Mouse (Mus musculus): ENCODE data around the gene Mmgt2. TPM values are rescaled to one million over a fixed set of nuclear protein-coding genes. Genes with fewer than 3 reads are reported as not detected.

Gene Mmgt2
- 22.6 and 37.0 TPM in 2 replicates for total RNA-seq (2014; rRNA removed)
- polyA plus RNA-seq (2015; fragmentation: Nextera tagmentation; extraction: Ambion mirVana), result 22.4 and 23.3 TPM in 2 replicates

GRCm38 (mm10) chr11:62648591-62649391 lies at the start of gene Mmgt2:
Gene Mmgt2 (plus strand): TSS chr11:62648664.
- ATAC-seq (peak; percentile 91), DNase-seq (peak; percentile 90)
- Histone ChIP-seq H3K36me3 (ENCODE audit: insufficient read depth) (no peaks in the 10 kb centered on the region), H3K27ac (ENCODE audit: low read depth, low read length) (peak within 1 kb of the TSS; percentile 62), H3K9me3 (ENCODE audit: low read length) (no peaks in the 10 kb centered on the region), H3K9ac (peak within 1 kb of the TSS; percentile 66), H3K27me3 (ENCODE audit: insufficient read depth, low read length) (no peaks in the 10 kb centered on the region), H3K4me1 (ENCODE audit: insufficient read depth) (peaks cover 38% of the 10 kb centered on the region), H3K4me3 (ENCODE audit: low read depth, low read length) (peak within 1 kb of the TSS; percentile 70), H3K4me2 (ENCODE audit: low read depth) (peak within 1 kb of the TSS; percentile 96)
- peak; percentile 91 for TF ChIP-seq CTCF (IDR thresholded peaks at IDR 0.05; ENCODE audit: low read depth)
- 1% methylated on average over 29 of the region's 53 CpGs for WGBS

GRCm38 (mm10) chr11:62601732-62602618 lies 46.5 kb upstream of the Mmgt2 start:
- H3K27me3 ChIP-seq (ENCODE audit: insufficient read depth, low read length), result no peaks in the 10 kb centered on the region
- peaks cover 26% of the 10 kb centered on the region for H3K4me1 ChIP-seq (ENCODE audit: insufficient read depth)
- H3K4me3 ChIP-seq (ENCODE audit: low read depth, low read length), result peak overlapping the region; percentile 77
- ATAC-seq (peak; percentile 25), DNase-seq (no peak)
- TF ChIP-seq CTCF (IDR thresholded peaks at IDR 0.05; ENCODE audit: low read depth), result no peak
- H3K27ac ChIP-seq (ENCODE audit: low read depth, low read length), result peak overlapping the region; percentile 83
- 12% methylated on average over 17 of the region's 17 CpGs for WGBS
- H3K4me2 ChIP-seq (ENCODE audit: low read depth), result peak overlapping the region; percentile 60
- no peaks in the 10 kb centered on the region for H3K9me3 ChIP-seq (ENCODE audit: low read length)
- peak overlapping the region; percentile 57 for H3K9ac ChIP-seq
- H3K36me3 ChIP-seq (ENCODE audit: insufficient read depth), result peaks cover 35% of the 10 kb centered on the region

DNA sequence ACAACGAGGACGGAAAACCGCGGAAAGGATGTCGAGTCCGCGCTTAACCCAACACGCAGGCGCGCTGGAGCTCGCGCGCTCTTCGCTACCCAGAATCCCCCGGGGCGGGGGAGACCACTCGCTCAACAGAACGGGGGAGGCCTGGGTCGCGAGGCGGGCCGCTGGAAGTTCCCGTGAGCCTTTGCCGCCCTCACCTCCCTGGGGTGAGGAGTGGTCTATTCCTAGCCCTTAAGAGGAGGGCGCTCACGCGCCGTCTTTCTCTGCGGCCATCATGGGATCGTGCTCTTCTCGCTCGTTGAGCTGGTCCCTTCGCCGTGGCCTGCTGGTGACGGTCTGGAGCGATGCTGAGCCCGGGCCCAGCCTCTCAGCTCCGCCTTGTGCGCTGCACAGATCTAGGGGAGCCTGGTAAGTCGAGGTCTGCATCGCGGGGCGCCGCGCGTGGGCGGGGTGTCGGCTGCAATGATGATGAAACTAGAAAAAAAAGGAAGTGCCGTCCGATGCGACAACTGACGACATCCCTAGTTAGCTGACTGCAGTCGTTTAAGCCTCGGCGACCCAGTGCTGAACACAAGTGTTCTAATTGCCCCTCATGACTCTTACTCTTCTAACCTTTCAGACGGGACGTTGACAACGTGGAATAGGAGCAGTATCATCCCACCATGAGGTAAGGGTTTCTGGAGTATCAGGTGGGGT lies 45.7 kb upstream of the Mmgt2 start:
- Histone ChIP-seq H3K36me3 (ENCODE audit: insufficient read depth) (peaks cover 38% of the 10 kb centered on the region), H3K4me2 (ENCODE audit: low read depth) (peak overlapping the region; percentile 60), H3K27me3 (ENCODE audit: insufficient read depth, low read length) (no peaks in the 10 kb centered on the region), H3K4me1 (ENCODE audit: insufficient read depth) (peaks cover 26% of the 10 kb centered on the region), H3K4me3 (ENCODE audit: low read depth, low read length) (peak overlapping the region; percentile 77), H3K27ac (ENCODE audit: low read depth, low read length) (peak overlapping the region; percentile 94), H3K9me3 (ENCODE audit: low read length) (no peaks in the 10 kb centered on the region), H3K9ac (peak overlapping the region; percentile 93)
- peak; percentile 48 for TF ChIP-seq CTCF (IDR thresholded peaks at IDR 0.05; ENCODE audit: low read depth)
- peak; percentile 97 for ATAC-seq
- 1% methylated on average over 58 of the region's 58 CpGs for WGBS
- DNase-seq, result peak; percentile 99

DNA sequence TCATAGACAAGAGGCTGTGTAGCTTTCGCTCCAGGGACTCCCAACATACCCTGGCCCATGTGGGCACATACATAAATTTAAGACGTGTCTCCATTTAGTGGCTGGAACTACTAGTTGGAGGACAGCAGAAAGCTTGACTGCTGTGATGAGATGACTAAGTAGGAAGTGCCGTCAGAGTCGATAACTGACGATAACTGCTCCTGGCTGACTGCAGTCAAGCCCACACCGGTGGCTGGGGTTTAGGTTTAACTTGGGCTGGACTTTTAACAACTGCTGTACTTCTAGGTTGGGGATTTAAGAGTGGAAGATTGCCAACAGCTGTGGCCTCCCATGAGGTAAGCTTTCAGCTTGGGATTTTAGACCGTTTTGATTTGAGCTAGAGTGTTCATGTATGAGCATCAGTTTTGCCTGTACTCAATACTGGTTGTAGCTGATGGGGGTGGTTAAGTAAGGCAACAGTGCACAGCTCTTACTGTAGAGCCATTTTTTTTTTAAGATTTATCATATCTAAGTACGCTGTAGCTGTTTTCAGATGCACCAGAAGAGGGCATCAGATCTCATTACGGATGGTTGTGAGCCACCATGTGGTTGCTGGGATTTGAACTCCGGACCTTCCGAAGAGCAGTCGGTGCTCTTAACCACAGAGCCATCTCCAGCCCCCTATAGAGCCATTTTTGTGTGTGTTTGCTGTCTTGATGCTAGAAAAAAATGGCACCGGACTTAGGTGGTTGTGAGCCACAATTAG lies 45.0 kb upstream of the Mmgt2 start:
- peak overlapping the region; percentile 93 for H3K9ac ChIP-seq
- peak overlapping the region; percentile 60 for H3K4me2 ChIP-seq (ENCODE audit: low read depth)
- H3K4me1 ChIP-seq (ENCODE audit: insufficient read depth), result peaks cover 26% of the 10 kb centered on the region
- ATAC-seq, result no peak
- DNase-seq, result no peak
- TF ChIP-seq CTCF (IDR thresholded peaks at IDR 0.05; ENCODE audit: low read depth), result peak; percentile 53
- H3K9me3 ChIP-seq (ENCODE audit: low read length), result no peaks in the 10 kb centered on the region
- peak overlapping the region; percentile 94 for H3K27ac ChIP-seq (ENCODE audit: low read depth, low read length)
- no peaks in the 10 kb centered on the region for H3K27me3 ChIP-seq (ENCODE audit: insufficient read depth, low read length)
- H3K4me3 ChIP-seq (ENCODE audit: low read depth, low read length), result peak overlapping the region; percentile 77
- H3K36me3 ChIP-seq (ENCODE audit: insufficient read depth), result peaks cover 45% of the 10 kb centered on the region
- WGBS, result under 1% methylated on average over 13 of the region's 13 CpGs

DNA sequence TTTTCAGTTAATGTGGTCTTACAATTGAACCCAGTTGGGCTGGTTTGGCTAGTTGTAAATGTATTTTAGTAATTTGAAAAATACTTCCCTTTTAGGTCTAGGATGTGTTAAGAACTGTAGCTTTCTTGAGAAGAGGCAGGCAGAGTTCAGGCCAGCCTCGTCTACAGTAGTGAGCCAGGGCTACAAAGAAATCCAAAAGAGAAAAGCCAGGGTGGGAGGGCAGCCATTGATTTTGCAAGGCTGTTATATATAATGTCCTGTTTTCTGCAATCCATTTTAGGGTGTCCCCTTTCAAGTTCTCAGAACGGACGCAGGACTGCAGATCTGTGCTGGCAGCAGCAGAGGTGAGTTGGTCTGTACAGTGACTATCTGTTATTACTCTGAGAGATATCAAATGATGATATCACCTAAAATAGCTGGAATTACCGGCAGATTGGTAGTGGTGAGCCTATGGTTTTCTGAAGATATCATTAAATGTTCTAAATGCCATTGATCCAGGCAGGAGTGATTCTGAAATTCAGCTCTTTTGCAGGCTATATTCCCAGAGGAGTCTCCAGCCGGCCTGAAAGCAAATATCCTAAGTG lies 44.2 kb upstream of the Mmgt2 start:
- peak overlapping the region; percentile 60 for H3K4me2 ChIP-seq (ENCODE audit: low read depth)
- H3K27ac ChIP-seq (ENCODE audit: low read depth, low read length), result peak overlapping the region; percentile 29; the same call in 1 of the 2 replicates
- peaks cover 50% of the 10 kb centered on the region for H3K36me3 ChIP-seq (ENCODE audit: insufficient read depth)
- H3K4me1 ChIP-seq (ENCODE audit: insufficient read depth), result peaks cover 26% of the 10 kb centered on the region
- TF ChIP-seq CTCF (IDR thresholded peaks at IDR 0.05; ENCODE audit: low read depth), result no peak
- H3K4me3 ChIP-seq (ENCODE audit: low read depth, low read length), result peak overlapping the region; percentile 77
- H3K9ac ChIP-seq, result peak overlapping the region; percentile 93
- WGBS, result 14% methylated on average over 5 of the region's 5 CpGs
- DNase-seq, result no peak
- no peak for ATAC-seq
- H3K27me3 ChIP-seq (ENCODE audit: insufficient read depth, low read length), result no peaks in the 10 kb centered on the region
- H3K9me3 ChIP-seq (ENCODE audit: low read length), result no peaks in the 10 kb centered on the region
